Mouse (Mus musculus): ENCODE data around the gene Polr1d. TPM values are rescaled to one million over a fixed set of nuclear protein-coding genes. Genes with fewer than 3 reads are reported as not detected.
A peak's percentile ranks its signal among the peaks of the same experiment; 100 is the strongest.

Polr1d gene
- polyA plus RNA-seq, 1 experiment from 2014 or later: 105 TPM

DNA sequence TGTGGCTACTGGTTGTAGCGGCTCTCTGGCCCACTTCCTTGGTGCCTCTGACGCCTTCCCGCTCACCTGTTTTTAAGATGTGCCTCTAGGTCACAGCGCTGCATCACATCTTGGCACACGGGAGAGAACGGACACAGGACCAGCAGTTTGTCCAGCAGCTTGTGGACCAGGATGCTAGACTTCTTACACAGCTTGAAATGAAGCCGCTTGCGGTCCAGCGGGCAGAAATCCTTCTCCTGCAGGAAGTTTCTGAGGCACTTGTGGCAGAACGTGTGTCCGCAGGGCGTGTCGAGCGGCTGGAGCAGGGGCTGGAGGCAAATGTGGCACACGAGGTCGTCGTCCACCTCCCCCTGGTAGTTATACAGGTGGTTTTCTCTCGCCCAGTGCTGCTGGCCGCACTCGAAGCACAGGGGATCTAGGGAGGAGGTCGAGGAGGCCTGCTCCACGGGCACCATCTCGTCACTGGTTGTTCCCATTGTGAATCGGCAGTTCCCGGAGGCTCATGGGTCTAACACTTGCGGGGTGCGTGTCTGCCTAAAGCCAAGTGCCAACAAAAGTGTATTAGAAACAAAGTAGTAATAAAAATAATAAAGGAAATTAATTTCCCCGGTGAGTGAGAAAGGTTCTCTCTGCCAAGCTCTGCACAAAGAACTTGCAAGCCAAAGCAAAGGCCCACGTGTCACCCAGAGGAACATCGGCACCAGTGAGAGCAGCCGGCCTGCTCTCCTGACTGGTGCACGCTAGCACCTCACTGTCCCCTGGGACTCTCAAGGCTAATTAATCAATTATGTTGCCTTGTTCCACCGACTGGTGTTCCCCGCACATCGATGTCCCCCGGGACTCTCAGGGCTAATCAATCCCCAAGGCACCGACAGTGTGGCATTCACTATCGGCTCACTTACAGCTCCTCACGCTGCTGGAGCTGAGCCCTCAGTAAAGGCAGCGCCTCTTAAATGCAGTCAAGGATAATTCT is 34.6 kb upstream of the Polr1d start:
- Histone ChIP-seq H3K27me3 (replicated peaks; ENCODE audit: control insufficient read depth, insufficient read depth, low read length) (no peaks in the 10 kb centered on the region), H3K9ac (ENCODE audit: low read depth, low read length) (no peak overlapping the region), H3K4me3 (ENCODE audit: low read length) (no peak overlapping the region), H3K27ac (ENCODE audit: low read depth, low read length) (no peak overlapping the region), H3K4me1 (ENCODE audit: control insufficient read depth, insufficient read depth, low read depth, low read length) (peaks cover 10% of the 10 kb centered on the region), H3K9me3 (ENCODE audit: control insufficient read depth, low read length) (no peaks in the 10 kb centered on the region), H3K36me3 (ENCODE audit: control insufficient read depth, insufficient read depth, low read length) (no peaks in the 10 kb centered on the region), H3K4me2 (ENCODE audit: low read length) (no peak overlapping the region)
- peak; percentile 53; the same call in 1 of the 2 replicates for ATAC-seq
- WGBS: 60% methylated on average over 40 of the region's 40 CpGs

GRCm38 (mm10) chr5:147043240-147043844 is 33.5 kb upstream of the Polr1d start:
- Histone ChIP-seq H3K9me3 (ENCODE audit: control insufficient read depth, low read length) (no peaks in the 10 kb centered on the region), H3K4me1 (ENCODE audit: control insufficient read depth, insufficient read depth, low read depth, low read length) (peaks cover 10% of the 10 kb centered on the region), H3K4me3 (ENCODE audit: low read length) (no peak overlapping the region), H3K36me3 (ENCODE audit: control insufficient read depth, insufficient read depth, low read length) (no peaks in the 10 kb centered on the region), H3K9ac (ENCODE audit: low read depth, low read length) (no peak overlapping the region), H3K4me2 (ENCODE audit: low read length) (no peak overlapping the region), H3K27me3 (replicated peaks; ENCODE audit: control insufficient read depth, insufficient read depth, low read length) (no peaks in the 10 kb centered on the region), H3K27ac (ENCODE audit: low read depth, low read length) (no peak overlapping the region)
- WGBS: 59% methylated on average over 15 of the region's 15 CpGs
- no peak for ATAC-seq

DNA sequence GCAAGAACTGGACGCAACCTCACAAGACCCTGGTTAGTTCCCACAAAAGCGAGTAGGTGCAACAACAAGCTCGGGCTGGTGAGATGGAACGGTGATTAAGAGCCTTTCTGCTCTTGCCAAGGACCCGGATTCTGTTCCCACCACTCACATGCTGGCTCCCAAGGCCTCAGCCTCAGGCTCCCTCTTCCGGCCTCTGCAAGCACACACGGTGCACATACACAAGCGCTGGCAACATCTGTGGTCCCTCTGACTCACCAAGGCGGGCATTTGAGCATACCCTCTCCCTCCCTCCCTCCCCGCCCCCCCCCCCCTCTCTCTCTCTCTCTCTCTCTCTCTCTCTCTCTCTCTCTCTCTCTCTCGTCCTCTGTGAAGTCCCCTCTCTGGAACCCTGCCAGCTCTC is 31.5 kb upstream of the Polr1d start:
- Histone ChIP-seq H3K4me3 (ENCODE audit: low read length) (no peak overlapping the region), H3K9me3 (ENCODE audit: control insufficient read depth, low read length) (no peaks in the 10 kb centered on the region), H3K9ac (ENCODE audit: low read depth, low read length) (no peak overlapping the region), H3K36me3 (ENCODE audit: control insufficient read depth, insufficient read depth, low read length) (no peaks in the 10 kb centered on the region), H3K27me3 (replicated peaks; ENCODE audit: control insufficient read depth, insufficient read depth, low read length) (no peaks in the 10 kb centered on the region), H3K4me1 (ENCODE audit: control insufficient read depth, insufficient read depth, low read depth, low read length) (peaks cover 10% of the 10 kb centered on the region), H3K27ac (ENCODE audit: low read depth, low read length) (no peak overlapping the region), H3K4me2 (ENCODE audit: low read length) (no peak overlapping the region)
- no peak for ATAC-seq
- 66% methylated on average over 9 of the region's 11 CpGs for WGBS

DNA sequence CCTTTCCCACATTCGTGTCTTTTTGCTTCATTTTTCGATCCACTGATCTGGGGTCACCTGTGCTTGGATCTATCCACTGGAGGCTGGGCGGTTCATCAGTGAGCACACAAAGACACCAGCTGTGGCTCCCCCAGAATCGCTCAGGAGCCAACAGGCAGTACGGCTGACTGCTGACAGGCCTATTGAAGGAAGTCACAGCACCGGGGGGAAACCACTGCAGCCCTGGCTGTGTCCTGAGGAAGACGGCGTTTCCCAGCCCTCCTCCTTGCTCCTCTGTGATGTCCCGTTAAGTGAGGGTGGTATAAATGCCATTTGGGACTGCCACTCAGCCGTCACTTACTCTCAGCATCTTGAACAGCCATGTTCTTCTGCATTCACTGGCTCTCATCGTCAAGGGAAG is 30.9 kb upstream of the Polr1d start:
- H3K27me3 ChIP-seq (replicated peaks; ENCODE audit: control insufficient read depth, insufficient read depth, low read length): no peaks in the 10 kb centered on the region
- no peak overlapping the region for H3K4me3 ChIP-seq (ENCODE audit: low read length)
- no peaks in the 10 kb centered on the region for H3K36me3 ChIP-seq (ENCODE audit: control insufficient read depth, insufficient read depth, low read length)
- no peak overlapping the region for H3K27ac ChIP-seq (ENCODE audit: low read depth, low read length)
- H3K4me1 ChIP-seq (ENCODE audit: control insufficient read depth, insufficient read depth, low read depth, low read length): peaks cover 10% of the 10 kb centered on the region
- no peak overlapping the region for H3K9ac ChIP-seq (ENCODE audit: low read depth, low read length)
- 56% methylated on average over 11 of the region's 11 CpGs for WGBS
- no peak overlapping the region for H3K4me2 ChIP-seq (ENCODE audit: low read length)
- no peak for ATAC-seq
- no peaks in the 10 kb centered on the region for H3K9me3 ChIP-seq (ENCODE audit: control insufficient read depth, low read length)

- H3K27ac ChIP-seq (ENCODE audit: low read depth, low read length): no peak overlapping the region
- H3K9me3 ChIP-seq (ENCODE audit: control insufficient read depth, low read length): no peaks in the 10 kb centered on the region
- H3K4me2 ChIP-seq (ENCODE audit: low read length): no peak overlapping the region
- H3K4me3 ChIP-seq (ENCODE audit: low read length): no peak overlapping the region
- WGBS: 84% methylated on average over 19 of the region's 19 CpGs
- peaks cover 3% of the 10 kb centered on the region for H3K4me1 ChIP-seq (ENCODE audit: control insufficient read depth, insufficient read depth, low read depth, low read length)
- ATAC-seq: no peak
- H3K36me3 ChIP-seq (ENCODE audit: control insufficient read depth, insufficient read depth, low read length): no peaks in the 10 kb centered on the region
- H3K27me3 ChIP-seq (replicated peaks; ENCODE audit: control insufficient read depth, insufficient read depth, low read length): no peaks in the 10 kb centered on the region
- no peak overlapping the region for H3K9ac ChIP-seq (ENCODE audit: low read depth, low read length)
Measured at GRCm38 (mm10) chr5:147049544-147050209, 27.2 kb upstream of the Polr1d start.

DNA sequence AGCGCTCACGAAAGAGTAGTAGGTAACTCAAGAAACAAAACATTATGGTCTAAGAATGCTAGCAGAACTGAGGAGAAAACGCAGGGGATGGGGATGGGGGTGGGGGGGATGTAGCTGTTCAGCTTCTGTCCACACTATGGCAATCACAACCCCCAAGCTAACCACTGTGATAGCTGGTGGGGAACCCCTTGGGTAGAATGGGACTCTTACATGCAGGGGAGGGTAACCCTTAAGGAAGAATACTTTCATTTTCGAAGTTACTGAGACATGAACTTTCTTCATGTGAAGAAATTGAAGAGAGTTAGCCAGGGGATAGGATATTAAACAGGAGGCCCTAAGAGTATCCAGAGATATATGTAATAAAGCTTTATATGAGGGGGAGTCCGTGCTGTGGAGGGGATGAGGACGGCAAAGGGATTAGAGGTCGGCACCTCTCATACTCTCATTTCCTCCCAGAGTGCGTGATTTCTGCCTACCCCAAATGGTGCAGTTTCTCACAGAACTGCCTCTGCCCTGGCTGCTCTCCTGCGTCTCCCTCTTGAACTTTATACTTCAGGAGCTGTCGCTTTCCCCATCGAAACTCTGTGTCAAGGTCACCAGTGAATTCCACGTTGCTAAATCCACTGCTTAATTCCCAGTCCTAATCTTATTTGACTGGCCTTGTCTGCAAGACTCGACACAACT is 25.9 kb upstream of the Polr1d start:
- Histone ChIP-seq H3K4me1 (ENCODE audit: control insufficient read depth, insufficient read depth, low read depth, low read length) (peaks cover 6% of the 10 kb centered on the region), H3K4me2 (ENCODE audit: low read length) (no peak overlapping the region; the same call in 1 of the 2 replicates), H3K27me3 (replicated peaks; ENCODE audit: control insufficient read depth, insufficient read depth, low read length) (no peaks in the 10 kb centered on the region), H3K4me3 (ENCODE audit: low read length) (no peak overlapping the region), H3K27ac (ENCODE audit: low read depth, low read length) (no peak overlapping the region), H3K36me3 (ENCODE audit: control insufficient read depth, insufficient read depth, low read length) (no peaks in the 10 kb centered on the region), H3K9ac (ENCODE audit: low read depth, low read length) (no peak overlapping the region), H3K9me3 (ENCODE audit: control insufficient read depth, low read length) (no peaks in the 10 kb centered on the region)
- no peak for ATAC-seq
- WGBS: 75% methylated on average over 13 of the region's 13 CpGs

DNA sequence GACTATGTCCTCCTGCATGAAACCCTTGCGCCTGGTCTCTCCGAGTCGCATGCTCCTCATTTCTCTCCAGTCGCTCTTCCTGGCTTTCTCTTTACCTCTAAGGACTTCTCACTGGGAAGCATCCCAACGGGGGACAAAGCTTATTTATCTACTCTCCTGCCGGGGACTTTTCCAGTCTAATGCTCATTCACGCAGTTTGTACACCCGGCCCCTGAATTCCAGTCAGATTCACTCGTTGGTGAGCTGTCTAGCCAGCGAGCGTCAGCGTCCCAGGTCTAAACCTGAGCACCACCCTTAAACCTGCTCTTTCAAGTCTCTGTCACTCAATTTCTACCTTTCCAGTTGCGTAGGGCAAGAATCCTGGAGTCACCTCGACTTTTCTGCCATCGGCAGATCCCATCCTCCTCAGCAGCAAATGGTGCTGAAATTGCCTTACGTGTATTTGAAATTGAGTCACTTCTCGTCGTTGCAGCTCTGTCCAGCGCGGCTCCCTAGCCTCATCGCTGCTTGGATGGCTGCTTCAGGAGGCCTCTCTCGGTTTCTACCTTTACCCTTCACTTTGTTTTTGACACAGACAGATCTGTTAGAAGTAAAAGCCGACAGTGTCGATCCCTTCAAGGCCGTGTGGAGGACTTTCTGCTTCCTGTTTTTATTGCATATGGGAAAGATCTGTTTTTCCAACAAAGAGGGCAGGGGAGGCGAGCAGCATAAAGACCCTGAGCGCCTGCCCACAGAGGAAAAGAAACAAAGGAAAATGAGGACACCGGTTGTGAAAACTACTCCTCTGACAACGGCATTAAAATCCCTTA is 25.1 kb upstream of the Polr1d start:
- peaks cover 6% of the 10 kb centered on the region; the same call in 1 of the 2 replicates for H3K4me1 ChIP-seq (ENCODE audit: control insufficient read depth, insufficient read depth, low read depth, low read length)
- 54% methylated on average over 29 of the region's 29 CpGs for WGBS
- no peaks in the 10 kb centered on the region for H3K36me3 ChIP-seq (ENCODE audit: control insufficient read depth, insufficient read depth, low read length)
- peak overlapping the region; percentile 5 for H3K4me2 ChIP-seq (ENCODE audit: low read length)
- no peaks in the 10 kb centered on the region for H3K27me3 ChIP-seq (replicated peaks; ENCODE audit: control insufficient read depth, insufficient read depth, low read length)
- no peak overlapping the region for H3K4me3 ChIP-seq (ENCODE audit: low read length)
- H3K9ac ChIP-seq (ENCODE audit: low read depth, low read length): no peak overlapping the region
- no peaks in the 10 kb centered on the region for H3K9me3 ChIP-seq (ENCODE audit: control insufficient read depth, low read length)
- H3K27ac ChIP-seq (ENCODE audit: low read depth, low read length): no peak overlapping the region
- no peak for ATAC-seq

DNA sequence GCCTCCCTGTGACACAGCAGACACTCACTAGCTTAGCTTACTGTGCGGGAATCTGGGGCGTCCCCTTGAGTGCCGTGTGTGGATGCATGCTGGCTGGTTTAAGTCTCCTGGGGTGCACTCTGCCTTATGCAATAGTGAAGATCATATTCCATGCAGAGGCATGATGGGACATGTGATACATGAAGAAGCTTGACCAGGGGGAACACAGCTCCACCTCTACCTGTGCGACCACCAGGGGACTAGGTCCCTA is 24.6 kb upstream of the Polr1d start:
- peaks cover 6% of the 10 kb centered on the region; the same call in 1 of the 2 replicates for H3K4me1 ChIP-seq (ENCODE audit: control insufficient read depth, insufficient read depth, low read depth, low read length)
- 69% methylated on average over 4 of the region's 4 CpGs for WGBS
- H3K9ac ChIP-seq (ENCODE audit: low read depth, low read length): no peak overlapping the region
- no peak overlapping the region for H3K4me2 ChIP-seq (ENCODE audit: low read length)
- H3K27ac ChIP-seq (ENCODE audit: low read depth, low read length): no peak overlapping the region
- peak; percentile 52; the same call in 1 of the 2 replicates for ATAC-seq
- no peaks in the 10 kb centered on the region for H3K9me3 ChIP-seq (ENCODE audit: control insufficient read depth, low read length)
- no peak overlapping the region for H3K4me3 ChIP-seq (ENCODE audit: low read length)
- no peaks in the 10 kb centered on the region for H3K27me3 ChIP-seq (replicated peaks; ENCODE audit: control insufficient read depth, insufficient read depth, low read length)
- no peaks in the 10 kb centered on the region for H3K36me3 ChIP-seq (ENCODE audit: control insufficient read depth, insufficient read depth, low read length)

Data from hindbrain, embryonic 16.5 days (tissue).